Mouse (Mus musculus): ENCODE results near the gene Spink4.
"Not testable (repeated sequence)": the region's sequence is repeated elsewhere in the genome, so short reads cannot be mapped to it uniquely, and the experiment has no call there.

The Spink4 gene

GRCm38 (mm10) chr4:40908261-40908969 is 11.4 kb upstream of the Spink4 start:
- DNase-seq, result peak; percentile 6 to 29

- DNase-seq, result no peak
These were observed 5.5 kb upstream of the Spink4 start for GRCm38 (mm10) chr4:40914287-40914867.

DNA sequence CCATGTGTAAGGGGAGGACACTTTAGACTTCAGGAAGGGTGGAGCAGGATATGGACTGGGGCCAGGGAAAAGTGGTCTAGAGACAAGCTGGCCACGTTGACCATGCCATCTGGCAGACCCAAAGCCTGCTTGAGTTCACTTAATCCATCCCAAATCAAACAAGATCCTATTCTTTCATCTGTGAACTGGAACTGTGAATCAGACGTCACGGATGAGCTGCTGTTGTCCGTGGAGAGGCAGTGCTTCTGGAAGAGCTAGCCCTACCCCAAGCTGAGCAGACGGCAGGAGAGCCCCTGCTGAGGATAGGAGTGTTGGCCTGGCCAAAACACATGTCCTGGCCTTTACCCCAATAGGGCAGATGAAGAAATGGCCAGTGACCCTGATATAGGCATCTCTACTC is 3.9 kb upstream of the Spink4 start:
- DNase-seq, result no peak

GRCm38 (mm10) chr4:40916592-40917155 is 3.2 kb upstream of the Spink4 start:
- no peak for DNase-seq

GRCm38 (mm10) chr4:40920576-40920975 is 724 bp downstream of the Spink4 start:
- DNase-seq, result no peak

- DNase-seq, result no peak
These were observed 1.4 kb downstream of the Spink4 start for GRCm38 (mm10) chr4:40921288-40921687.

DNA sequence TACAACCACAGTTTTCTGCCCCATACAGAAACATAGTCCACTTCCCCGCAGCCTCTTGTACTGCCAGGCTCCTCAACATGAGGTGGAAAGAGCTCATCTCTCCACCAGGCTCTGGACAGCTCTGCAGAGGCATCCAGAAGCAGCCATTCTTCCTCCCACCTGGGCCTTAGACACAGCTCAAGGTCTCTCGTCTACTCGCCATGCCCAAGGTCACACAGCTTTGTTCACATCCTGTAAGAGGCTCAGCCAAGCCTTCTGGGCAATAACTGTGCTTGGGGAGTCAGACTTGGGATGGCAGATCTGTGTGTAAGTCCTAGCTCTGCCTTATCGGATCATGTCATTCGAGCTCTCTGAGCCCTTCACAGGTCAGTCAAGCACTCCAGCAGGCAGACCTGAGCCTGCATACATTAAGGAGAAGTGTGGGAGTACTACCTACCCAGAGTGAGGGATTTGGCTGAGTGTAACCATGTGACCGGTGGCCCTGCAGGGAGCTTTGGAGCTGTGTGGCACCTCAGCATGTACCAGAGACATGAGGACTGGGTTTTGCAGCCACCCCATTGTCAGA is 3.3 kb downstream of the Spink4 start:
- no peak for DNase-seq

- no peak for DNase-seq
These were observed 5.7 kb downstream of the Spink4 start for GRCm38 (mm10) chr4:40925568-40925967.

DNA sequence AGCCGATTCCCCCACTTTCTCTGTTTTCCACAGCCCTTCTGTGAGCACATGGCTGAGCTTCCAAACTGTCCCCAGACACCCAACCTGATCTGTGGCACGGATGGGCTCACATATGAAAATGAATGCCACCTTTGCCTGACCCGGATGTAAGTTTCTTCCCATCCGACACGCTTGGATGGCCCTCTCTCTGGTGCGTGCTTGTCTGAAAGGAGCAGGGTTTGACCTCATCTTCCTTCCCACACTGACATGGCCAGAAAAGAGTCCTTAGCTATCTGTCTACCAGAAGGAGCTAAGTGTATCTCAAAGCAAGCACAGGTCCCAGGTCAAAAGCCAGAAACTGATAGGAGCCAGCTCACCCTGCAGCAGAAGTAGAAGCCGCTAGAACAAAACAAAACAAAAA is 9.2 kb downstream of the Spink4 start:
- DNase-seq, result no peak

GRCm38 (mm10) chr4:40933694-40934093 is 13.8 kb downstream of the Spink4 start:
- no peak for DNase-seq

DNA sequence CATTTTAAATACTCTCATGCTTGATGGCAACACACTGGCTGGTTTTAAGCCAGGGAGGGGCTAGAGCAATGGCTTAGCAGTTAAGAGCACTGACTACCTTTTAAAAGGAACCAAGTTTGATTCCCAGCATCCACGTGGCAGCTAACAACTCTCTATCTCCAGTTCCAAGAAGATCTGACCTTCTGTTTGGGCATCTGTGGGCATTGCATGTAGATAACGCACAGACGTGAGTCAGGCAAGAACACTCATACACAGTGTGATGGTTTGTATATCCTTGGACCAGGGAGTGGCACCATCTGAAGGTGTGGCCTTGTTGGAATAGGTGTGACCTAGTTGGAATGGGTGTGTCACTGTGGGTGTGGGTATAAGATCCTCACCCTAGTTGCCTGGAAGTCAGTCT is 14.5 kb downstream of the Spink4 start:
- not testable (repeated sequence) for DNase-seq

DNA sequence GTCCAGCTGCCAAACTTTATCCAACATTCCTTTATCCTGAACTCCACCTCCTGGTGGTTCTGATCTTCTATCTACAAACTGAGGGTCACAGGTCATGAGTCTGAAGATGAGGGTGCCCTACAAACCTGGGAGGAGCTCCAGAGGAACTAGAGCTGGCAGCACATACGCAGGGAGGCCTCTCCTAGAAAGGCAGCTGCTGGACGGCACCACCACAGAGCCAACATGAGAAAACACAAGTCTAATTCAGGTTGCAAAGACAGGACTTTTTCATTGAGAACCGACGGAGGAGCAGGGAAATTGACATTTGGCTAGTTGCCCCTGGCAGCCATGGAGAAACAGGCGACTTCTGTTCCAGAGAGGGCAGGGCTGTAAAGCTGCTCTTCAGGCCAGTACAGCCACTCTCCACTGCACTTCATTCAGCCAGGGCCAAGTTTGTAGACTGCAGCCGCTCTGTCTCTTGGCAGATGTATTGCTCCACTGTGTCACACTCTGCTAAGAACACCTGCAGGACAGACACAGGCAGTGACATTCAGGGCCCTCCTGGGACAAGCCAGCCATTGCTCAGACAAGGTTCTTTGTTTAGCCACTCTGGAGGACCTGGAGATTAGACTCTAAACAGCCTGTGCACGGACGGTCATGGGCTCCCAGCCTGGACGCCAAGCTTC is 16.5 kb downstream of the Spink4 start:
- peak in 1 of 2 experiments; percentile 25 for DNase-seq

DNA sequence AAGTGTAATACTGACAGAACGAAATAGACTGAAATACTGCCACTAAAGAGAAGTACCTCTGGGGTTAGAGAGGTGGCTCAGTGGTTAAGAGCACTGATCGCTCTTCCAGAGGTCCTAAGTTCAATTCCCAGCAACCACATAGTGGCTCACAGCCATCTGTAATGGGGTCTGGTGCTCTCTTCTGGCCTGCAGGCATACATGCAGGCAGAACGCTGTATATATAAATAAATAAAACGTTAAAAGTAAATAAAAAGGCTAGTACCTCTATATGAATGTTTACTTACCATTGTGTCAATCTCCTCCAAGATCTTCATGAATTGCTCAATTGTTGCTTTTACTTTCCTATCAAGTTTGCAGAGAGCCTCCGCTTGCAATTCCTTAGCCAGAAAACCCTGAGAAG is 18.9 kb downstream of the Spink4 start:
- DNase-seq, result no peak

- no peak for DNase-seq
These were observed 23.8 kb downstream of the Spink4 start for GRCm38 (mm10) chr4:40943651-40944050.

DNA sequence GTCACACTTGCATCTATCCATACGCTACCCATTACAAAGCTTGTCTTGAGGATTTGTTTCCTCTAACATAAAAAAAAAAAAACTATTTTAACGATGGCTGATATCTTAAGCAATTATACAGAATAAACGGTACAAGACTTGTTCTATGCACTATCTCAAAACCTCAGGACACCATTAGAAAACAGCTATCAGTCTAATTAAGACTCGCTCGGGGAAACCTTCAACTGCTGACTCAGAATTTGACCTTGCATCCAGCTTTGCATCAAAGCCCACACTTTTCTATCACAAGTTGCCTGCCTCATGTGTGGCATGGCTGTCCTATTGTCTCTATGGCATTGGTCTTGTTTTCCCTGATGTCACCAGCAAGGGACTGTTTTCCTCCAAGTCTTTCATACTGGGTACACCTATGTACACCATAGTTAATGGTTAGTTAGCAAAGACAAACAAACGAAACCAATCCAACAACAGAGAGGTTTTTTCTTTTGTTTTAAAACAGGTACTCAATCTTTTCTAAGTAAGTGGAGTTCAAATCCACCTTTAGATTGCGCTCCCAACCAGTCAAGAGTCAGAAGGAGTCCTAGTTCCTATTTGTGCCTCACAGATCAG is 26.8 kb downstream of the Spink4 start:
- no peak for DNase-seq

DNA sequence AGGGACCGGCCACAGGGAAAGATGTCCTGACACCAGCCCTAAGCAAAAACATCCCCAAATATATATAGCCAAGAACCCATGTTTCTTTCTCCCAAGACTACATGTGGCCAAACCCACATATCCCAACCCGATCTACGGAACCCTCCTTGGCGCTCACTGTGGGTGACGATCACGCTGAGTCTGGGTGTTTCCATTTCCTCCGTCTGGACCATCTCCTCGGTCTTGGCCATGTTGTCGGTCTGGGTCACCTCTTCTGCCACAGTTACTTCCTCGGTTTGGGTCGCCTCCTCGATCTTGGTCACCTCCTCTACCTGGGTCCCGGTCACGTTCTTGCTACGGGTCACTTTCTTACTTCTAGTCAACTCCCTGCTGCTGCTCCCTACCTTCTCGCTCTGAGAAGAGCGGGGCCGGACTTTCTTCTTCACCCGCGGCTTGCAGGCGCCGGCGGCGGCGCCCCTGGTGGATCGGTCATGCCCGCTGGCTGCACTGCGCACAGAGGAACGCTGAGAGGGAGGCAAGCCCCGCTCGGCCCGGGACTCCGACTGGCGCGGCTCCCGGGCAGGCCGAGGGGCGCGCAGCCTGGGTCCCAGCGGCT is 27.8 kb downstream of the Spink4 start:
- no peak for DNase-seq

GRCm38 (mm10) chr4:40948160-40948708 is 28.4 kb downstream of the Spink4 start, which contains the start of the genes Bag1 and Chmp5:
Gene Bag1, minus strand, starts transcription at chr4:40948294.
Gene Chmp5, plus strand, starts transcription at chr4:40948407.
- peak; percentile 99 for DNase-seq

DNA sequence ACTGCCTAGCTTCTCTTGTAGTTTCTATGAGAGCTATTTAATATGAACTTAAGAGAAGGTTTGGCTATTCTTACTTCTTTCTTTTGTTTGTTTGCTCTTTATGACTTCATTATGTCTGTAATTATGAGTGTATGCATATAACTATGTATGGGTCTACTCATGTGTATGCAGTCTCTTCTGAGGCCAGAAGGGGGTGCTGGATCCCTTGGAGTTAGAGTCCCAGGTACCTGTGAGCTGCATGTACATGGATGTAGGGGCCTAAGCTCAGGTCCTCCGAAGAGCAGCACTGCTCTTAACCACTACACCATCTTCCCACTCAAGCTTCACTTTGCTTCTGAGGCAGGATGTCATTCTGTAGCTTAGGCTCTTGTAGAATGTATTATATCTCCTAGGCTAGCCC is 33.7 kb downstream of the Spink4 start:
- no peak for DNase-seq

DNA sequence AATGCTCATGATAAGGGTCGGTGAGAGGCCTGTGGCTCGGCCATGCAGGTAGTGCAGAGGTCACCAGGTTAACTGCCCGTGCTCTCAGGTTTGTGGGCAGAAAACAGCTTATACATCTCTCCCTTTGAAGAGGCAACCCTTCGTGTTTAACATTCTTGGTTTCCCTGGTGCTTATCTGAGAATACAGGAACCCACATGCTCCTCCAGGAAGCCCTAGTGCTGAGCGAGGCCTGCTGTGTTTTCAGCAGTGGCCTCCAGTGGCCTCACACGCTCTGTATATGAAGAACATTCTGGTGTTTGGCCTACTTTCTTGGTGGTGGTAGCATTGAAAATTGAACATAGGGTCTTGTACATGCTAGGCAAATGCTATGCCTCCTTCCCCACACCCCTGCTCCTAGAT is 36.1 kb downstream of the Spink4 start:
- no peak for DNase-seq

GRCm38 (mm10) chr4:40963536-40963935 is 43.7 kb downstream of the Spink4 start:
- no peak for DNase-seq

- DNase-seq, result no peak
These were observed 49.3 kb downstream of the Spink4 start for GRCm38 (mm10) chr4:40969161-40969560.

All from cerebellum, adult 18-20 months (tissue).